Mouse (Mus musculus) small intestine, adult 2 months (tissue): Measurements from ENCODE around the gene Kcnj15. TPM values are rescaled to one million over a fixed set of nuclear protein-coding genes. Genes with fewer than 3 reads are reported as not detected.

Source experiments
- H3K27ac ChIP-seq: fragments of 200-500 bp; 2 replicates; pipeline ENCODE4 v1.5.1; 2012; ENCODE audit warnings: low read depth, low read length, control low read depth, inconsistent platforms; ENCODE audit not compliant: insufficient read depth
- H3K27me3 ChIP-seq: fragments of 200-500 bp; 2 replicates; pipeline ENCODE4 v1.6.1; 2012; ENCODE audit warnings: mild to moderate bottlenecking, moderate library complexity, low read length, inconsistent platforms; ENCODE audit not compliant: control insufficient read depth, insufficient read depth
- H3K36me3 ChIP-seq: fragments of 200-500 bp; 2 replicates; pipeline ENCODE4 v1.6.1; 2012; ENCODE audit warnings: mild to moderate bottlenecking, low read length, control low read depth, inconsistent platforms; ENCODE audit not compliant: control insufficient read depth, insufficient read depth
- H3K4me1 ChIP-seq: fragments of 200-500 bp; 2 replicates; pipeline ENCODE4 v1.6.1; 2012; ENCODE audit warnings: low read length, inconsistent platforms, mixed read lengths; ENCODE audit not compliant: control insufficient read depth, insufficient read depth, insufficient read length
- H3K4me3 ChIP-seq: fragments of 200-500 bp; 2 replicates; pipeline ENCODE4 v1.5.1; 2012; ENCODE audit warnings: low read depth, mild to moderate bottlenecking, control low read depth, inconsistent platforms, low read length, moderate library complexity
- CTCF ChIP-seq: fragments of 200-500 bp; IDR thresholded peaks from 2 replicates; pipeline ENCODE4 v1.5.1; 2012; ENCODE audit warnings: low read depth, mild to moderate bottlenecking, control low read depth, inconsistent platforms, low read length, moderate library complexity, mixed read lengths; ENCODE audit not compliant: insufficient replicate concordance, insufficient read length; ENCODE audit errors: extremely low read depth
- POLR2A ChIP-seq: fragments of 200-500 bp; IDR thresholded peaks from 2 replicates; pipeline ENCODE4 v1.6.1; 2012; ENCODE audit warnings: low read depth, mild to moderate bottlenecking, control low read depth, inconsistent platforms, low read length, moderate library complexity
- WGBS: fragments of 180-500 bp; shearing (Covaris S2); methylation state at CpG from one replicate; pipeline ENCODE4 v1.1.7; 2018; 5-methylcytosine and 5-hydroxymethylcytosine counted together
- polyA plus RNA-seq: library from polyadenylated mRNA; depleted of rRNA; stranded (reverse); fragments of >200 nt; gene quantifications from 2 replicates; pipeline ENCODE4 v1.2.3, GENCODE M21; 2012; rRNA removed

The Kcnj15 gene
- polyA plus RNA-seq: 0.38 and 0.42 TPM in 2 replicates

DNA sequence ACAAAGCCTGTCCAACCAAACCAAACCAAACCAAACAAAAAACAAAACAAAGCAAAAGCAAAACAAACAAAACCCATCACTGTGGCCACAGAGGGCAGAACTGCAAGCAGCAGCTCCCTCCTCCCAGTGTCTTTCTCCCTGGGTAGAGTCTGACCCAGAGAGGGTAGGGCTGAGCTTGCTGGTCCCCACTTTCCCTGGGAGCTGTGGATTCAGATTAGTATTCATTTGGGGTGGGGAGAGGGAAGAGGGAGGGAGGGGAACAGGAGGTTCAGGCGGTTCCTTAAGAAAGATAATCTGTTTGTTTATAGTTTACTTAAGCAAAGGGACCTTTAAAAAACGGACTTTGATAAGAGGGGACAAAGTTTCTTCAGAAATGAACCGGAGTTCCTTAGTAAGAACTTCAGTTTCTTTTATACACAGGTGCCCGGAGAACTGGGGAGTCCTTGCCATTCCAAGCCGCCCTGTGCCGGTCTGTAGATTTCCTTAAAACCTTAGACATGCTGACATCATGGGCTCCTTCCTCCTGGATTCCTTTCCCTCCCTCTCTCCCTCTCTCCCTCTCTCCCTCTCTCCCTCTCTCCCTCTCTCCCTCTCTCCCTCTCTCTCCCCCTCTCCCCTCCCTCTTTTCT is at the start of gene Kcnj15:
Gene Kcnj15, plus strand, starts transcription at position 293 of the 629 bp plus-strand sequence.
- Histone ChIP-seq H3K4me1 (no peaks in the 10 kb centered on the region), H3K27ac (no peak within 1 kb of the TSS), H3K27me3 (no peaks in the 10 kb centered on the region), H3K36me3 (no peaks in the 10 kb centered on the region), H3K4me3 (no peak within 1 kb of the TSS)
- 21% methylated on average over 6 of the region's 6 CpGs for WGBS
- TF ChIP-seq POLR2A (no peak), CTCF (no peak)

GRCm38 (mm10) chr16:95208243-95208642 is 49.1 kb upstream of the Kcnj15 start:
- Histone ChIP-seq H3K36me3 (no peaks in the 10 kb centered on the region), H3K27me3 (no peaks in the 10 kb centered on the region), H3K4me3 (no peak overlapping the region), H3K27ac (no peak overlapping the region), H3K4me1 (no peaks in the 10 kb centered on the region)
- TF ChIP-seq CTCF (no peak), POLR2A (no peak)
- WGBS: 33% methylated on average over 7 of the region's 7 CpGs

GRCm38 (mm10) chr16:95209011-95209466 is 48.3 kb upstream of the Kcnj15 start:
- no peak overlapping the region for H3K4me3 ChIP-seq
- H3K27me3 ChIP-seq: no peaks in the 10 kb centered on the region
- H3K4me1 ChIP-seq: no peaks in the 10 kb centered on the region
- WGBS: 17% methylated on average over 1 of the region's 1 CpGs
- TF ChIP-seq POLR2A (no peak), CTCF (no peak)
- H3K36me3 ChIP-seq: no peaks in the 10 kb centered on the region
- H3K27ac ChIP-seq: no peak overlapping the region

GRCm38 (mm10) chr16:95214251-95215197 is 42.8 kb upstream of the Kcnj15 start:
- Histone ChIP-seq H3K36me3 (no peaks in the 10 kb centered on the region), H3K4me3 (no peak overlapping the region), H3K4me1 (no peaks in the 10 kb centered on the region), H3K27ac (no peak overlapping the region), H3K27me3 (no peaks in the 10 kb centered on the region)
- 61% methylated on average over 7 of the region's 7 CpGs for WGBS
- no peak for TF ChIP-seq POLR2A
- no peak for TF ChIP-seq CTCF

DNA sequence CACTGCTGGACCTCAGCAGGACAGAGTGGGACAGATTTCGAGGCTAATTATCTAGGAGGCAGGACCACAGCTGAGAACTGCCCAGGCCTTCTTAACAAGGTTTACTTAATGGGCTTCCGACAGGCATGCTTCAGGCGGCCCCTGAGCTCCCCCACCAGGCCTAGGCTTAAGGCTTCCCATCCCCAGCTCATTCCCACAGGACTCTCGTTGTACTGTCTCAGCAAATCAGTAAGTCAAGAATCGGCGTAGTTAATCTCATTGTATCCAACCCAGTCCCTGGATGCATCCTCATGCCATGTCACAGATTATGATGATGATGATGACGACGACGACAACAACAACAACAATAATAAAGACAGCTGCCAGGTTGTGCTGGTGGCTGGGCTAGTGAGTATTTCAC is 41.6 kb upstream of the Kcnj15 start:
- no peak for TF ChIP-seq POLR2A
- no peak for TF ChIP-seq CTCF
- 82% methylated on average over 9 of the region's 9 CpGs for WGBS
- H3K4me3 ChIP-seq: no peak overlapping the region

DNA sequence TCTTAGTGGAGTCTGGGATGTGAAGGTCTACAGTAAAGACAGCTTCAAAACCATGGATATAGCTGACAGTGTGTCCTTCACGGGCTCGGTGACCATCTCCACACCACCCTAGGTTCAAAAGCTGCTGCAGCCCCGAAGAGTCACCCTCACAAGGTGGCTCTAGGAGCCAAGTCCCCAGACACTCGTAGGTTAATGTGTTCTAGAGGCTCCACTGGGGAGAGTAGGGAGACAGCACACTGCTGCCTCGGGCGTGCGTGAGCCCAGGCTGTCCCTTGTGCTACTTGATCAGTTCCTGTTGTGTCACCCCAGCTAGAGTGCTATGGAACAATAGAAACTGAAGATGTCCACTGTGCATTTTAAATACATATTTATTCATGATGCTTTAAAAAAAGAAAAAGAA is 41.0 kb upstream of the Kcnj15 start:
- Histone ChIP-seq H3K4me1 (no peaks in the 10 kb centered on the region), H3K36me3 (no peaks in the 10 kb centered on the region), H3K27me3 (no peaks in the 10 kb centered on the region), H3K27ac (no peak overlapping the region), H3K4me3 (no peak overlapping the region)
- 84% methylated on average over 7 of the region's 7 CpGs for whole genome bisulfite sequencing
- TF ChIP-seq POLR2A (no peak), CTCF (no peak)

More for the DNA sequence above, 41.6 kb upstream of the Kcnj15 start:
- H3K27ac ChIP-seq: no peak overlapping the region
- no peaks in the 10 kb centered on the region for H3K27me3 ChIP-seq
- H3K4me1 ChIP-seq: no peaks in the 10 kb centered on the region
- H3K36me3 ChIP-seq: no peaks in the 10 kb centered on the region

GRCm38 (mm10) chr16:95216824-95217223 is 40.5 kb upstream of the Kcnj15 start:
- H3K36me3 ChIP-seq: no peaks in the 10 kb centered on the region
- H3K27me3 ChIP-seq: no peaks in the 10 kb centered on the region
- H3K4me3 ChIP-seq: no peak overlapping the region
- no peaks in the 10 kb centered on the region for H3K4me1 ChIP-seq
- TF ChIP-seq CTCF (no peak), POLR2A (no peak)
- H3K27ac ChIP-seq: no peak overlapping the region
- 72% methylated on average over 5 of the region's 5 CpGs for WGBS
